Mouse (Mus musculus): Measurements from ENCODE around the gene Gga3.

Gene Gga3

DNA sequence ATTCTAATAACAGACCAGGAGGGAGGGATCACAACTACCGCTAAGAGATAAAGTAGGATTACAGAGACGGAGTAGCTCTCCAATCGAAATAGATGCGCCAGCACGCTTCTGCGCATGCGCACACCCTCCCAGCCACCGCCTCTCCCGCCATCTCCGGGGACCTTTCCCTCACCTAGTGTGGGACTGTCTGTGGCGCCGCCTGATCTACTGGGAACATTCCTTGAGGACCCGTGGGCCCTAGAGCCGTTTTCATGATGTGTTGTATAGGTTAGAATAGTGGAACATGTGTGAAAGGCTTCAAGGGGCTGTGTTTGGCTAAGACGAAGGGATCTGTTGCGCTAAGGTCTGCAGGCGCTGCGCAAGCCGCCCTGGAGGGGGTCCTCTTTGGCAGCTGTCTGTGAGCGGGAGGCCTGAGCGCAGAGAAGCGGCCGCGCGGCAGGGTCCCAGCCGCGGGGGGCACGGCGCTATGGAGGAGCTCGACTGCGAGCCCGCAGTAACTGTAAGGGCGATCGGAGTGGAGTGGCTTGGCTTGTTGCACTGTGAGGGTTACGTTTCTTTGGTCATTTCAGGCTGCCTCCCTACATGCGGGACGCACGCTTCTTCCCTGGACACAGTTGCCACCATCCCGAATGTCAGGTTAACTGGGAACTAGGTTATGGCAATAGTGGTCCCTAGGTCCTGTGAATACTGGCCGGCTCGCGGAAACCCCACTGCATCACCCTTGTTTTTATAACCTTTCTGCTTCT, 39.6 kb downstream of the Gga3 start, which contains the start of gene Nup85:
Gene Nup85 (plus strand): TSS at position 371 of the 746 bp plus-strand sequence.
- peak; percentile 94 for DNase-seq (ENCODE audit: low read depth, low spot score)

DNA sequence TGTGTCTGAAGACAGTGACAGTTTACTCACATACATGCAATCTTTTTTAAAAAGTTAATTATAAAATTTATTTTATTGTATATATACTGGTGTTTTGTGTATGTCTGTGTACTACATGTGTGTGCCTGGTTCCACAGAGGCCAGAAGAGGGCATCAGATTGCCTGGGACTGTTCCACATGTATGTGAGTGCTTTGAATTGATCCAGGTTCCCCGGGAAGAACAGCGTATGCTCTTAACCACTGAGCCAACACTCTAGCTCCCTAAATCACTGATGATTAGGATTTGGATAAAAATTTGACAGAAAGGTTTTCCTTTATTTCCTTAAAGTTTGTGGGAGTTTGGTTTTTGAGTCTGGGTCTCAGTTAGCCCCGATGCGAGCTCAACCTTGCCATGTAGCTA, 40.4 kb downstream of the Gga3 start:
- DNase-seq (ENCODE audit: low read depth, low spot score) = peak; percentile 31

- DNase-seq (ENCODE audit: low read depth, low spot score) = no peak
These were observed 48.1 kb downstream of the Gga3 start for GRCm38 (mm10) chr11:115555717-115556116.

DNA sequence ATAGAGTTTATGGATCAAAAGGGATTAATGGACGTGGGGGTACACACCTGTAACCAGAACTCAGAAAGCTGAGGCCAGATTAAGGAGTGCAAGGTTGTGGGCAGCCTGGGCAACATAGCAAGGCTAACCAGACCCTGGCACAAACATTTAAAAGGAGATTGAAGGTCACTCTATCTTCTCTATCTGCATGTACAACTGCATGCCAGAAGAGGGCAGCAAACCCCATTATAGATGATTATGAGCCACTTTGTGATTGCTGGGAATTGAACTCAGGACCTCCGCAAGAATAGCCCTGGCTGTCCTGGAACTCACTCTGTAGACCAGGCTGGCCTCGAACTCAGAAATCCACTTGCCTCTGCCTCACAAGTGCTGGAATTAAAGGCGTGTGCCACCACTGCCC, 51.1 kb downstream of the Gga3 start:
- peak; percentile 47 for DNase-seq (ENCODE audit: low read depth, low spot score)

GRCm38 (mm10) chr11:115543571-115543970, 60.3 kb downstream of the Gga3 start:
- DNase-seq (ENCODE audit: low read depth, low spot score) = no peak

DNA sequence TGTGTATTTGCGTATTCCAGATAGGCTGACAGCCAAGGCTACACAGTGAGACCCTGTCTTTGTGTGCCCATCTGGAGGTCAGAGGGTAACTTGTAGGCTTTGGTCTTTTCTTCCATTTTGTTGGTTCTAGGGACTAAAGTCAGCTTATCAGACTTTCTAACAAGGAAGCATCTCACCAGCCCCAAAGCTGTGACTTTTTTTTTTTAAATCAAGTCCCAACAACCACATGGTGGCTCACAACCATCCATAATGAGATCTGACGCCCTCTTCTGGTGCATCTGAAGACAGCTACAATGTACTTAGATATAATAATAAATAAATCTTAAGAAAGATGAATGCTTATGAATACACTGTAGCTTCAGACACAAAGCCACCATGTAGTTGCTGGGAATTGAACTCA, 65.8 kb downstream of the Gga3 start:
- DNase-seq (ENCODE audit: low read depth, low spot score) = peak; percentile 45

GRCm38 (mm10) chr11:115536856-115537568, 66.8 kb downstream of the Gga3 start:
- peak; percentile 42 for DNase-seq (ENCODE audit: low read depth, low spot score)

DNA sequence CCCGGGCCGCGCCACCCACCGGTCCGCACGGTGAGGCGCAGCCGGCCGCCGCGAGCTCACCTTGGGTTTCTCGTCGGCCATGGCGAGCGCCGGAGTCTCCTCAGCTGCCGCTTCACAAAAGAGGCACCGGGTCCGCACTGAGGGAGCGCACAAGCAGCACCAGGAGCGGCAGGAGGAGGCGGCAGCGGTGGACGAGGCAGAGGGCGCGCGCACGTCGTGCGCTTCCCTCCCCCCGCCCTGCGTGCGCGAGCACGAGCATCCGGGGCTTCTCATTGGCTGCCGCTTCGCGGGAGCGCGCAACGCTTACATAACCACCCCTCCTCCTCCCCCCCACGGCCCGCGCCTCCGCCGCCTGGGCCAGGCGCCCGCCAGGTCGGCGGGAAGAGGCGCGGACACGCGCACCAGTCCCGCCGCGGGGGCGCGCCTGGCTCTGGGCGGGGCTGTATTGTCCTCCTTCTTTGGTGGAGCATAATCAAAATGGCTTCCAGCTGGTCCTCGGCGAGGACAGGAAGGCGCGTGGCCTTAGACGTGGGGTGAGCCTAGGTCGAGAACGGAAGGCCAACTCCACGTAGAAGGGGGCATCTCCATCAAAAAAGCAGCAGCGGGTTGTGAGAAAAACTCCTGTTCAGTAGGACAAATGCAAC, 67.7 kb downstream of the Gga3 start, which contains the start of gene Sumo2:
Gene Sumo2 (minus strand): TSS at position 239 of the 644 bp plus-strand sequence.
- peak; percentile 99 for DNase-seq (ENCODE audit: low read depth, low spot score)

DNA sequence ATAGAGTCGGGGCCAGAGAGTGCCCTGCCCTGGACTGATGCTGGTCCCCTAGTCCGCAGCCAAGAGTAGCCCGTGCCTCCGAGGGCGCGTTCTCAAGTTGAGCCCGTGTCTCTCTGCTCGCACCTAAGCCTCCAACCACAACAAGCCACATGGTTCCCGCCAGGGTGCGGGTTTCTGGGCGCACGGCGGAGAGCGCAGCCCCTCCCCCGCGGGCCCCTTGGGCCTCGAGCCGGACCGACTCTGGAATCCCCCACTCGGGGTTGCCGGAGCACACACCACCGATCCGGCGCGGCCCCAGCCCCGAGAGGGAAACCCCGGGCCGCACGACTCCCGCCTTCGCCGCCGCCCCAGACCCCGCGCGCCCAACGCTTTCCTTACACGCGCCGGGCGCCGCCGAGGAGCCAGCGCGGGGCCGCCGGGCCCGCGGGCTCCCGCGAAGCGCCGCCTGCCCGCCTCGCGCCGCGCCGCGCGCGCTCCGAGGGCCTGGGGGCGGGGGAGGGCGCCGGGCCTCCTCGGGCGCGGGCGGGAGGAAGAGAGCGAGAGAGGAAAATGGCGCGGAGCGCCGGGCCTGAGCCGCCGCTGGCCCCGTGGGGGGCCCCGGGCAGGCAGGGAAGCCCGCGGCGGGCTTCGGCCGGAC, 68.3 kb downstream of the Gga3 start:
- peak; percentile 84 for DNase-seq (ENCODE audit: low read depth, low spot score)

DNA sequence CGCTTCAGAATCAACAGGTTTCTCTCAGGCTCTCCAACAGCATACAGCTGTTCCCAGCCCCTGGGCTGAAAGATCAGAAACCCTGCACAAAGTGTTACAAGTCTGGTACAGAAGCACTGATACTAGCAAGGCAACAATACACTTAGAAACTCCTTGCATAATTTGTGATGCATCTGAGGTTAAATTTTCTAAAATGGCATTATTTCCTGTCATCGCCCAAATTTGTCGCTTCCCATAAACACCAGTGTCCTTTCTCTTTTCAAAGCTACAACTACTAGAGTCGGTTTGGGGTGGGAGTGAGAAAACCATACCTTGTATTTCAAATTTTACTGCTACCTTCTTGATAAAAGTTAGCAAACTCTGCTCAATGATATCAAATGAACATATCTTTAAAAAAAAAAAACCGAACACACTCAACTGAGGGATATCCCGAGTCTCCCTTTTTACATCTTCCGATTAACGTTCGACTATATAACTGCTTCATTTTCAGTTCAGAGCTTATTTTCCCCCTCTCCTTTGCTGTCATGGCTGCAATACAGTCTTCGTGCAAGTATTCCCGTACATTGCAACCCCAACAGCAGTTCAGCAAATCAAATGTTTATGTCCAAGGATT, 69.0 kb downstream of the Gga3 start:
- DNase-seq (ENCODE audit: low read depth, low spot score) = peak; percentile 28

All from CD4-positive helper T cell, adult 2 months (primary cell).